Mouse (Mus musculus) testis, adult 10 weeks (tissue): ENCODE data around the gene Fam177a. TPM values are rescaled to one million over a fixed set of nuclear protein-coding genes. Genes with fewer than 3 reads are reported as not detected.

Source experiments
- polyA plus RNA-seq: library from polyadenylated mRNA; stranded (reverse); fragments of 350-450 nt; fragmentation: Illumina TruSeq; extraction: RNeasy Lipid Tissue Mini Kit (QIAGEN cat#74804); gene quantifications from one replicate; pipeline ENCODE4 v1.2.3, GENCODE M21; 2014; ENCODE audit warnings: low read depth, low replicate concordance

The Fam177a gene
- polyA plus RNA-seq = 102 TPM

DNA sequence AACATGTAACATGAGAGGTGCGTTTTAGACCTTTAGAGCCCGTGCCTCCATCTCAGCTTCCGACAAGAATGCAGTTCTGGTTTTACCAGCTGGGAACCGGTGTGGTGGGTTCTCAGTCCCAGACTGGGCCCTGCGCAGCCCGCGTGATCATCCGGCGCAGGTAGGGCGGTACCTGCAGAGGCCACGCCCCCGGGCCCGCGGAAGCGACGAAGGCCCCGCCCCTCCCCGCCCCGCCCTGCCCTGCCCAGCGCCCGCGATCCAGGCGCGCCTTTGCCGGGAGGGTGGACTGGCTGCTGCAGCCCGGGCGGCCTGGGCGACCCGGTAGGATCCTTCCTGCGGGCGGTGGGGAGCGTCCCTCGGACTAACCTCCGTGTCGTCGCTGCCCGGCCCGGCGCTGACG is at the start of gene Fam177a:
Gene Fam177a, plus strand, starts transcription at position 228 of the 400 bp plus-strand sequence.

DNA sequence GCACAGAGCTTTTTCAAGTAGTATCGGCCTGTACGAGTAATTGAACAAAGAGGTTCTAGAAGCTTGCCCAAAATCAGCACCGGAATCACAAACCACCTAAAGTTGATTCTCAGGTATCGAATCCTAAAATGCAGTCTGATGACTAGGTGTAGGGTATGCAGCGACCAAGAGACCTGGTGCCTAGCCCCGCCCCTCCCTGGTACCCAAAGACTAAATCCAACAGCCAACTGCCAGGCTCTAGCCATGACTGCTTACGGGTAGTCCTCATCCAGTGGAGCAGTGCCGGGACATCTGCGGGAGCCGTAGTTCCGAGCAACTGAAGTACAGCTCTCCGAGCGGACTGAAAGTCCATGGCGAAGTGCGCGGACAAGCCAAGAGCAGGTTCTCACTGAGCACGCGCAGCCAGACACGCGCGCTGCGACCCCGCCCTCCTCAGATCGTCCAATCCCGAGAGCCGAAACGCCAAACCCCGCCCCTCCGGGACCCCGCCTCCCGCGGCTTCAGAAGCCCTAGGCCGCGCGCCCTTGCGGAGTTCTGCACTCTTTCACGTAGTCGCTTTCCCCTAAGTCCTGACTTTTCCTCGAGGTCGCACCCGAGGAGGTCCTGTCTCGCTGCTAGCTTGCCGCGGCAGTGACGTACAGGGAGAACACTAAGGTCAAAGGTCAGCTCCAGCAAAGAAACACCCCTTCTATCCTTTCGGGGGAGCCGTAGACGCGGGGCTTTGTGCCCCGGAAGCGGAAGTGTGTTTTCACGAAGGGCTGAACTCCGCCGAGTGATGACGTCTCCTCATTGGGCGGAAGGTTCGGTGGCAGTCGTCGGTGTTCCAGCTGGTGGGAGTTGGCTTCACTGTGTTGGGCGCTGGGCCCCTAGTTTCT is 44.3 kb upstream of the Fam177a start, which contains the start of the genes 2700097O09Rik and Srp54a:
Gene 2700097O09Rik, minus strand, starts transcription at position 385 of the 875 bp plus-strand sequence.
Gene Srp54a, plus strand, starts transcription at position 537 of the 875 bp plus-strand sequence.

DNA sequence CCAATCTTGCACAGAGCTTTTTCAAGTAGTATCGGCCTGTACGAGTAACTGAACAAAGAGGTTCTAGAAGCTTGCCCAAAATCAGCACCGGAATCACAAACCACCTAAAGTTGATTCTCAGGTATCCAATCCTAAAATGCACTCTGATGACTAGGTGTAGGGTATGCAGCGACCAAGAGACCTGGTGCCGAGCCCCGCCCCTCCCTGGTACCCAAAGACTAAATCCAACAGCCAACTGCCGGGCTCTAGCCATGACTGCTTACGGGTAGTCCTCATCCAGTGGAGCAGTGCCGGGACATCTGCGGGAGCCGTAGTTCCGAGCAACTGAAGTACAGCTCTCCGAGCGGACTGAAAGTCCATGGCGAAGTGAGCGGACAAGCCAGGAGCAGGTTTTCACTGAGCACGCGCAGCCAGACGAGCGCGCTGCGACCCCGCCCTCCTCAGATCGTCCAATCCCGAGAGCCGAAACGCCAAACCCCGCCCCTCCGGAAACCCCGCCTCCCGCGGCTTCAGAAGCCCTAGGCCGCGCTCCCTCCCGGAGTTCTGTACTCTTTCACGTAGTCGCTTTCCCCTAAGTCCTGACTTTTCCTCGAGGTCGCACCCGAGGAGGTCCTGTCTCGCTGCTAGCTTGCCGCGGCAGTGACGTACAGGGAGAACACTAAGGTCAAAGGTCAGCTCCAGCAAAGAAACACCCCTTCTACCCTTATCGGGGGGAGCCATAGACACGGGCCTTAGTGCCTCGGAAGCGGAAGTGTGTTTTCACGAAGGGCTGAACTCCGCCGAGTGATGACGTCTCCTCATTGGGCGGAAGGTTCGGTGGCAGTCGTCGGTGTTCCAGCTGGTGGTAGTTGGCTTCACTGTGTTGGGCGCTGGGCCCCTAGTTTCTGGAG is 30.5 kb downstream of the Fam177a start, which contains the start of gene Srp54b:
Gene Srp54b, plus strand, starts transcription at position 546 of the 890 bp plus-strand sequence.

Other genes starting within 250 kb of the Fam177a start
- not detected for gene Gm20403, start 137.9 kb upstream of the Fam177a start, polyA plus RNA-seq
- gene Baz1a, start 110.1 kb upstream of the Fam177a start, polyA plus RNA-seq = 154 TPM
- 16.5 TPM for gene 2700097O09Rik, start 44.4 kb upstream of the Fam177a start, polyA plus RNA-seq
- 945 TPM for gene Srp54a, start 44.2 kb upstream of the Fam177a start, polyA plus RNA-seq
- gene Srp54b, start 30.6 kb downstream of the Fam177a start, polyA plus RNA-seq = 2.3 TPM
- gene 1700047I17Rik2, start 75.1 kb downstream of the Fam177a start, polyA plus RNA-seq = not detected
- gene Srp54c, start 105.7 kb downstream of the Fam177a start, polyA plus RNA-seq = 229 TPM
- 14.2 TPM for gene 1110008L16Rik, start 175.1 kb downstream of the Fam177a start, polyA plus RNA-seq
- 82.7 TPM for gene Ppp2r3c, start 178.5 kb downstream of the Fam177a start, polyA plus RNA-seq